Mouse (Mus musculus) regulatory T cell (primary cell): Measurements from ENCODE around the gene Spaca9.

ENCODE experiments used
- in situ Hi-C: fragments of 300-600 bp; cut with MboI, MseI; formaldehyde crosslinking; loops from one replicate; pipeline ENCODE4 v1.15.1; 2025; ENCODE audit warnings: high pct_unique_total_duplicates

Gene Spaca9

GRCm38 (mm10) chr2:28665818-28666217 lies 33.7 kb downstream of the Spaca9 start:
- in situ Hi-C loops = no loop called here

GRCm38 (mm10) chr2:28662891-28663290 lies 36.6 kb downstream of the Spaca9 start:
- in situ Hi-C loops = no loop called here

- in situ Hi-C loops = no loop called here
Observed at GRCm38 (mm10) chr2:28656216-28656615, 43.3 kb downstream of the Spaca9 start.

GRCm38 (mm10) chr2:28654295-28654694 lies 45.2 kb downstream of the Spaca9 start:
- in situ Hi-C loops = no loop called here

GRCm38 (mm10) chr2:28653351-28653750 lies 46.2 kb downstream of the Spaca9 start:
- in situ Hi-C loops = no loop called here

- in situ Hi-C loops = no loop called here
Observed at GRCm38 (mm10) chr2:28650526-28650925, 49.0 kb downstream of the Spaca9 start.

- in situ Hi-C loops = no loop called here
Observed at GRCm38 (mm10) chr2:28643081-28643480, 56.4 kb downstream of the Spaca9 start.
